Mouse (Mus musculus): ENCODE data around the gene Rpl36a.
A peak's percentile ranks its signal among the peaks of the same experiment; 100 is the strongest.

Rpl36a gene

DNA sequence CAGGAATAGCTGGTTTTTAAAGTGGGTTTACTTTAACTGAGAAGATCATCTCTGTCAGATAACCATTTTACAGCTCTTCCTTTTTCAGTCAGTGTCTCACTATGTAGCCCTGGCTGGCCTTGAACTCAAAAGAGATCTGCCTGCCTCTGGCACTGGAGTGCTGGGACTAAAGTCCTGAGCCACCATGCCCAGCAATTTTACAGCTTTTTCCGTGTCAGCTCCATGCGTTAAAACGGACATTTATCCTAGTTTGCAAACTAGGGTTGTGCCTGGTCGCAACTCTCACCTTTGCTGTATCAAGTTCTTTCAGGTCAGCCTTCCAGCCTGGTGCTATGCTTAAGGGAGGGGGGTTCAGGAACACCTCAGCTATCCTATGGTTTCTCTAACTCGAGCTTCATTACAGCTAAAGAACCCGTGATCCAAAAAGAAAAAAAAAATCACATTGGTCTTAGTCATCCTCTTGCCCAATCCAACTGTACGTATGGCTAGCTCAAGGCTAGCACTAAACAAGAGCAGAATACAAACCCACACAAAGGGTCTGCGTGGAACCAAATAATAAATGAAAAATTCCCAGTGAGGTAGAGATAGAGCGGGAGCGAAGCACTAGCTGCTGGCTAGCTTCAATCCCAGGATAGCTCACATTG is 14.6 kb downstream of the Rpl36a start:
- no peak for DNase-seq (ENCODE audit: low read depth, low spot score)

DNA sequence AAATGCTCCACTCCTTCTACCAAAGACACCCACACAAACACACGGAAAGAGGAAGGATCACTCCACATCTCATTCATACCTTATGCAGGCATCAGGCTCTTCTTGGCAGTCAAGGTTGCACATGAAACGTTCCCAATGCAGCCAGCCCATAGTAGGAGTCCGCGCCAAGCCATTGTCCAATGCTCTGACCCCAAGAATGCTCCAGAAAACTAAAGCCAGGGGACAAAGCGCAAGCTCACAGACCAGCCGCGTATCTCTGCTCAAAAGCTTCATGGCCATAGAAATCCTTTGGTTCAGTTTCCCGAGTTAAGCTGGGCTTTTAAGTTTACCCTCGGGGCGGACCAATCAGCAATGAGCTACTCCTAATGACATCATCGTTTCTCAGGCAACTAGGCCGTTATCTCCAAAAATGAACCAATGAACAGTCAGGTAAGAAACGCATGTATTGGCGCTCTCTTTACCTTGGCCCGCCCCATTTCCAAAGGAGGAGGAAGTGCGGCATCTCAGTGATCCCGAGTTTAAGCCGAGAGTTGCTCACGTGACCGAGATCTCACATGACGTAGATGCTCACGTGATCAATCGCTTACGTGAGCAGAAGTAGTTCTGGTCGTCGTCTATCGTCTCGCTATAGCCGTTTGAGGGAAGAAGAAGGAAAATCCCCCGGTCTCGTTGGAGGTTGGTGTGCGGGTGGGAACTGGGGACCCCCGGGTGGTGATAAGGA is 15.4 kb downstream of the Rpl36a start, which contains the start of the genes Gla and Hnrnph2:
TSS of gene Gla (minus strand) at position 467 of the 721 bp plus-strand sequence.
TSS of gene Hnrnph2 (plus strand) at position 521 of the 721 bp plus-strand sequence.
- peak; percentile 89 for DNase-seq (ENCODE audit: low read depth, low spot score)

DNA sequence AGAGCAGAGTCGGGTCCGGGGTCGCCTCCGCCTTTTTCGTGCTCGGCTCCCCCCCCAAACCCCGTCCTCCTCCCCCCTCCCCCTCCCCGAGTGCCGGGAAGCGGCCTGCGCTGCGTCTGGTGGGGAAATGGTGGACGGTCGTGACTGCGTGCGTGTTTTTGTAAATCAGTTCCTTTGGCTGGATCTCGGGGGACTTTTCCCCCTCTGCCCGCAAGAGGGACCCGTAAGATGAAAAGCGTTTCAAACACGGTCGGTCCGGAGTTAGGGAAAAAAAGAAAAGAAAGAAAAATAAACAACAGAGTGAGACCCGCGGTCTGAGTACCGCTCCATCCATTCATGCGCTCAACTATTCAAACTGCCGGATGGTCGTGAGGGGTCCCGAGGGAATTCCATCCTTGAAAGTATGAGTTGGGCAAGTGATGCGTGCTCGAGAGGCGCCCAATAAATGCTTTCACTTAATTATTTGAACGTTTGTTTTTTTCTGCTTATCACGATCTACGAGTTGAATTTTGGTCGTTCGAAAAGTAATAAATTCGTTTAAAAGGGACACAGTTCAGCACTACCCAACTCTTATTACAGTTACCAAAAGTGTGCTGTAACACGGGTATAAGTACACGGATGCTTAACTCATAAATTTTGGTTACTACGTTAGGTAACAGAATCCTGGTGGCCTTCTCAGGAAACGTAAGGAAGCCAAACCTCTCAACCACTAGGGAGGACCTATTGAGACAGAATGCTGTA is 16.1 kb downstream of the Rpl36a start:
- no peak for DNase-seq (ENCODE audit: low read depth, low spot score)

DNA sequence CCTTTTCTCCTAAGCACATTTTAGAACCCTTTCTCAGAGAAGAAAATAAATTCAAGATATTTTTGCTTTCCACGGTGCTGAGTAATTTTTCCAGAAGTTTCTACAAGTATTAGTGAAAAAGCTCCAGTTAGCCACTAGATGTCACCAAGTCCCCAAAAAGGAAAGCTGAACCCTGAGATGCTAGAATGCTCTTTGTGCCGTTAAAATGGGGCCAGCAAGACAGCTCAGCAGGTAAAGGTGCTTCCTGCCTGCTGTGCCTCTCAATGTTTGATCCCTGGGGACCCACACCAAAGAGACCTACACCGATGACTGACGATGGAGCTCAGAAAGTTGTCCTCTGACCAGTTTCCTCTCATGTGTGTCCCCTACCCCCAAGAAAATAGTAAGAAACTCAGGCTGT is 24.0 kb downstream of the Rpl36a start:
- DNase-seq (ENCODE audit: low read depth, low spot score): no peak

DNA sequence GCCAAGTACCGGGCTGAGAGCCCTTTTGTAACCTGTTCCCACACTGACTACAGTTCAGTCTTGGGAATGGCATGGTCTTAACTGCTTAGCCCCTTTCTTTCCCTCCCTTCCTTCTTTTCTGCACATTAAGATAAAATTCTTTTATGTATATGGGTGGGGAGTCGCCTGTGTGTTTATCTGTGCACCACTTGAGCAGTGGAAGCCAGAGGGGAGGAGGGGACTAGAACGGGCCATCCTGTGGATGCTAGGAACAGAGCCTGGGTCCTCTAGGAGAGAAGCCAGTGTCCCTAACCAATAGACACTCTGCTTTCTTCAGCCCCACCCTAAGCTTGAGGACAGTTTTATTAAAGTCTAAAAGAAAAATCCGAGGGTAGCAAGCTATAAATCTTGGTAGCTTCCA is 25.5 kb downstream of the Rpl36a start:
- no peak for DNase-seq (ENCODE audit: low read depth, low spot score)

DNA sequence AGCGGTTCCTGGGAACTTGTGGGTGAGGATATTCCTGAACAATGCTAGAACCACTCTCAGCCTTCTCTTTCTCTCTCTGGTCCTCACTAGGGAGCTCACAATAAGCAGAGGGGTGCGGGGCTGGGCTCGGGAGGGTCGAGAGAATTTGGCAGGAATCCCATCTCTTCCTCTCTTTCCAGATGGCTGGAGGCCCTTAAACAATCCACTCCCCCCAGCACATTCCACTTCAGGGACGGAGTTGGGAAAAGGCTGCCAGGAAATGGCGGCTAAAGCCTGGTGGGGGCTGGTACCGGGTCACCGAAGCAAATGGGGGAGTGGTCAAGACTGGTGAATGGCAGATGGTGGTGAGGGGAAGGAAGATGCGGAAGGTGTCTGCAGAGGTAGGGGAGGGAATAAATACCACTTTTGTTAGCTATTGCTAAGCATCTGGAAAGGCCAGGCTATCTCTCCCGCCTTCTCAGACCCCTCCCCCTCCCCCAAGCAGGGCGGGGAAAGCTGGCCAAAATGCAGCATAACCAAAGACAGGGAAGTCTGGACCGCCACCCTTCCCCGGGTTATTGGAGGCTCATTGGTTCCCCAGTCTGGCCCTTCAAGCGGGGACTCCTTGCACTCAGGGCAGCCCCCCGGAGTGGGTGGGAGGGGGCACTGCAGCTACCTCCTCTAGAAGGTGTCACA is 27.0 kb downstream of the Rpl36a start:
- DNase-seq (ENCODE audit: low read depth, low spot score): peak; percentile 61

DNA sequence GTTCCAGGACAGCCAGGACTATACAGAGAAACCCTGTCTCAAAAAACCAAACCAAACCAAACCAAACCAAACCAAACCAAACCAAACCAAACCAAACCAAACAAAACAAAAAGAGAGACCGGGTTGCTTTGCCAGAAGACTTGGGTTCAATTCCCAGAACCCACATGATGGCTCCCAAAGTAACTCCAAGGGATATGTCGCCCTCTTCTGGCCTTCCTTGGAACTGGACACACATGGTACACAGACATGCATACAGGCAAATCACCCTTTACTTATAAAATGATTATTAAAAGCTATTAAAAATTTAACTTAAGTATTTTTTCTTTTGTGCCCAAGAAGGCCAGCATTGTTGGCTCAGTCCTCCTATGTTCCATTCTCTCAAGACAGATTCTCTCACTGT is 28.9 kb downstream of the Rpl36a start:
- no peak for DNase-seq (ENCODE audit: low read depth, low spot score)

DNA sequence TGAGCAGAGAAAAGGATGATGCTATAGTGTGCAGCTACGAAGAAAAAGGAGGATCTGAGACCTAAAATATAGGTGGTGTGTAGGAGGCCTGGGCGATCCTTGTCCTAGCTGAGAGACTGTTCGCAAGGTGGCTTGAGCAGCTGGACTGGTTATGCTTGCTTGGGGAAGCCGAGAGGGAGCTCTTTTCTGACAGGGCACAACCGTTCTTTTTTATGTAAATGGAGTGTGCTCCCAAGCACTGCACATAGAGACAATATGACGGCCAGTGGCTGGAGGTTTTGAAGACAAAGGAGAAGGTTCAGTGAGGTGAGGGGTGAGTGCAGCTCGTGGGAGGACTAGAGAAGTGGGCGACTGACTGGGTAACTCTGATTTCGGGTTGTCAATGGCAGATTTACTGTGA is 34.2 kb downstream of the Rpl36a start:
- DNase-seq (ENCODE audit: low read depth, low spot score): no peak

DNA sequence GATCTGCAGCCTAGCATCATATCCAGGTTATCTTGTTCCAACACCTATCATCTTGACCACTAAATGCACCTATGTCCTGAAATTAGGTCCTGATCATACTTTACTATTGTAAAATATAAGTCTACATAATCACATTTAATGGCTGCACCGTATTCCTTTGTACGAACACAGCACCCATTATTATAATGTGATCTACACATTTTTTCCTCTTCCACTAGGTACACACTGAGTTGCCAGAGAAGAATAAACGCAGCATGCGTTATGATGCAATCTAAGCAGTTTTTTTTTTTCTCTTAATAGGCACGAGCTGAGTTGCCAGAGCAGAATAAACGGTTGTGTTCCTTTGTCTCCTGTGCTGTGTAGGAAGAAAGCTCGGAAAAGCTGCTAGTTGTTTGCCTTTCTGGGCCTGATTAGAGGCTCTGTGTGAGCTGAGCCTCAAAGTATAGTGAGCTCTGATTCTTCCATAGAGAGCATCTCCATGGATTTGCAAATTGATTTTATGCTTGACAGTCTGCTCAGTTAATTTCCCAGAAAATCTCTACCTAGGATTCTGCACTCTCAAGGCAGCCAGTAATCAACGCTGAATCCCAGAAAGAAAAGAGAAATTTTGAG is 34.9 kb downstream of the Rpl36a start:
- DNase-seq (ENCODE audit: low read depth, low spot score): no peak

- DNase-seq (ENCODE audit: low read depth, low spot score): no peak
These were observed 36.2 kb downstream of the Rpl36a start for GRCm38 (mm10) chrX:134621685-134622084.

DNA sequence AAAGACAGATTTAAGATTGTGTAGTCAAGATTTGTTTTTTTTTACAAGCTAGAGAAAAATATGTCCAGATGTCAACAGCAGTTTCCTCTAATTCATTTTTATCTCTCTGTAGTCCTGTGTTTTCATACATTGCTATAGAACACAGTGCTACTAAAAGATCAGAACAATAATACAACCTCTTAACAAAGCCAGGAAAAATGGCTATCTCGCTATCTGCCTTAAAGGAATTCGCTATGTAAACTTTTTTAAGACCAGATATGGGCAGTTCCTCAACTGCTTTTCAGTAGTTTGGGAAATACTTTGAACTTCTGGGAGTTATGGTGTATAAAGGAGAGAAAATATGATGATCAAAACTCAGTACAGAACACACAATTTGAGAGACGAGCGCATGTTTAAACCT is 37.9 kb downstream of the Rpl36a start:
- no peak for DNase-seq (ENCODE audit: low read depth, low spot score)

GRCm38 (mm10) chrX:134628200-134628599 is 42.7 kb downstream of the Rpl36a start:
- DNase-seq (ENCODE audit: low read depth, low spot score): no peak

DNA sequence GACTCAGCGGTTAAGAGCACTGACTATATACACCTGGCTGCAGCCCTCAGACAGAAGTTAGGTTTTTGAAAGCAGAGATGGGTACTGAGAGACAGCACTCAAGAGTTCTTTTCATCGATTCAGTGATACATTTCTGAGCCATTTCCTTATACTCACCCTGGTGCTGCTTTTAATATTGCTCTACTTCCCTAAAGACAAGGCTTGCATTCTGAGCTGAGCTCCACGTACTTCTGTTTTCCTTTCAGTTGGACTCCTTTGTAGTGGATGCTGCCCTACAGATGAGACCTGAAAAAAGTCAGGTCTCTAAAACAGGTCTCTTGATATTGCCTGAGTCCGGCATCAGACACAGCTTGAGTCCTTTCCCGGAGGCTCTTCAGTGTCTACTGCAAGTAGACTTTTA is 47.3 kb downstream of the Rpl36a start:
- DNase-seq (ENCODE audit: low read depth, low spot score): no peak

DNA sequence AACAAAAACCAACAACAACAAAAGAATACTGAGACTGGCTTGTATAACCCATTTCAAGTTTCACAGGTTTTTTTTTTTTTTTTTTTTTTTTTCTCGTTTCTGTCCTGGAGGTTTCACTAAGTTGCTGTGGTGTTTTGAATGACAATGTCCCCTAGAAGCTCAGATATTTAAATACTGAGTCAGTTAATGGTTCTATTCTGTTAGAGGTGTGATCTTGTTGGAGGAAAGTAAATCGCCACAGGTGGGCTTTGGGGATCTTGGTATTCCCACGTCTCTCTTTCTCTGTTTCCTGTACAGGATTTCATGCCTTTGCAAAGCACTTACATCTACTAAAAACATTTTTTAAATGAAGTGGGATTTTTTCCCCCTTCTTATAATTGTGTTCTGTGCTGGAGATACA is 49.7 kb downstream of the Rpl36a start:
- DNase-seq (ENCODE audit: low read depth, low spot score): no peak

DNA sequence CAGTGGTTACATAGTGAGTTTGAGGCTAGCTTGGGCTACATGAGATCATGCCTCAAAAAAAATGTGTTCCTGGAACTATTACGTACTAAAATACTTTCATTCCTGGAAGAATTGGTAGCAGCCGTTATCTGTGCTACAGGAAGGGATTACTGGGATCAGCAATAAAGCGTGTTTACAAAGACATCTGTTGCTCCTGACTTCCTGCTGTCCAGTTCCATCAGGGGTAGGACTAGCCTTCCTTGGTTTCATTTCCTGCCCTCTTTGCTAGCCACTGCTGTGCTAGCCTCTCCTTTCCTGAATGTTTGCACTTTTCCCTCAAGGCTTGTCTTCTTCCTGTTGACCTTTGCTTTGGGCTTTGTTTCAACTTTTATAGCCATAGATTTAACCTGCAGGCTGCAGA is 50.4 kb downstream of the Rpl36a start:
- no peak for DNase-seq (ENCODE audit: low read depth, low spot score)

Measured in embryo, embryonic 11.5 days (tissue).